Mouse (Mus musculus) kidney, postnatal 0 days (tissue): ENCODE data around the gene Gm4737. TPM values are rescaled to one million over a fixed set of nuclear protein-coding genes. Genes with fewer than 3 reads are reported as not detected.

Source experiments
- ATAC-seq: fragments of 200-750 bp; cut with Nextera tagmentation; replicated peaks from 2 replicates; pipeline ENCODE4 v1.8.0; 2017; ENCODE audit warnings: low read depth, moderate number of reproducible peaks, moderate TSS enrichment, moderate library complexity; ENCODE audit not compliant: low FRiP score
- DNase-seq: peaks from one replicate; pipeline ENCODE4 v3.0.0-alpha.2; 2016; ENCODE audit warnings: low spot score
- H3K27ac ChIP-seq: fragments of 300-500 bp; sonication (generic); 2 replicates; pipeline ENCODE4 v1.5.1; 2014; ENCODE audit warnings: mild to moderate bottlenecking
- H3K27me3 ChIP-seq: fragments of 300-500 bp; sonication (generic); 2 replicates; pipeline ENCODE4 v1.6.1; 2014; ENCODE audit warnings: low read length, mixed read lengths; ENCODE audit not compliant: insufficient read depth
- H3K36me3 ChIP-seq: fragments of 300-500 bp; sonication (generic); 2 replicates; pipeline ENCODE4 v1.6.1; 2014; ENCODE audit warnings: low read length, mixed read lengths; ENCODE audit not compliant: insufficient read depth
- H3K4me1 ChIP-seq: fragments of 300-500 bp; sonication (generic); replicated peaks from 2 replicates; pipeline ENCODE4 v1.6.1; 2014; ENCODE audit warnings: antibody characterized with exemption, low read length, mixed read lengths; ENCODE audit not compliant: insufficient read depth
- H3K4me2 ChIP-seq: fragments of 300-500 bp; sonication (generic); 2 replicates; pipeline ENCODE4 v1.6.1; 2014; ENCODE audit warnings: mild to moderate bottlenecking, low read length, moderate library complexity, mixed read lengths
- H3K4me3 ChIP-seq: fragments of 300-500 bp; sonication (generic); replicated peaks from 2 replicates; pipeline ENCODE4 v1.5.1; 2014; ENCODE audit warnings: low read depth, low read length
- H3K9ac ChIP-seq: fragments of 300-500 bp; sonication (generic); 2 replicates; pipeline ENCODE4 v1.6.1; 2014; ENCODE audit warnings: low read depth, low read length
- H3K9me3 ChIP-seq: fragments of 300-500 bp; sonication (generic); replicated peaks from 2 replicates; pipeline ENCODE4 v1.6.1; 2016; ENCODE audit warnings: low read length, inconsistent platforms, mixed read lengths
- CTCF ChIP-seq: IDR thresholded peaks from 2 replicates; pipeline ENCODE4 v1.5.1; 2016; ENCODE audit warnings: antibody characterized with exemption, low read depth, mild to moderate bottlenecking, moderate library complexity
- WGBS: fragments of 180-500 bp; shearing (Covaris S2); extraction: QIAGEN DNeasy Blood & Tissue Kit; methylation state at CpG from one replicate; pipeline ENCODE4 v1.1.7; 2014; 5-methylcytosine and 5-hydroxymethylcytosine counted together
- polyA plus RNA-seq: library from polyadenylated mRNA; unstranded; fragments of >200 nt; fragmentation: Nextera tagmentation; extraction: Ambion mirVana; gene quantifications from 2 replicates; pipeline ENCODE4 v1.2.1, GENCODE M21; 2015

Gene Gm4737
- polyA plus RNA-seq, 1 experiment from 2014 or later, result 3.5 TPM

DNA sequence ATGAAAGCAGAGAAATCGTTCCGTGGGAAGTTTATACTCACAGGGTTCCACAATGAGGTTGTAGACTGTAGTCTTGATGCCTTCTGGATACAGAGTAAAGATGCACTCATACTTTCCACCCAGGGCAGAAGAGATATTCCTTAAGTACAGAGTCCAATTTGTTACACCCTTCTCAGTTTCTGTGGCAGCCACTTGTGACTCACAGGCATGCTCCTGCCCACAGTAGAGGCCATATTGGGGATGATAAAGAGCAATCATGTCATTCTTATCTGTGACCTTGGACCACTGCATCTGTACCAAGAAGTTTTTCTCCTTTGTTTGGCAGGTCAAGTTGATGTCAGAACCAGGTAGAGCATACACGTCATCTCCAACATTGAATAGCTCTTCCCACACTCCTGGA, 37.2 kb downstream of the Gm4737 start:
- H3K9me3 ChIP-seq, result no peaks in the 10 kb centered on the region
- ATAC-seq (no peak), DNase-seq (no peak)
- H3K4me3 ChIP-seq, result no peak overlapping the region
- H3K36me3 ChIP-seq, result no peaks in the 10 kb centered on the region
- H3K27me3 ChIP-seq, result no peaks in the 10 kb centered on the region
- no peak overlapping the region for H3K9ac ChIP-seq
- H3K4me1 ChIP-seq, result no peaks in the 10 kb centered on the region
- H3K4me2 ChIP-seq, result no peak overlapping the region
- no peak for TF ChIP-seq CTCF
- 91% methylated on average over 3 of the region's 3 CpGs for WGBS
- no peak overlapping the region for H3K27ac ChIP-seq

DNA sequence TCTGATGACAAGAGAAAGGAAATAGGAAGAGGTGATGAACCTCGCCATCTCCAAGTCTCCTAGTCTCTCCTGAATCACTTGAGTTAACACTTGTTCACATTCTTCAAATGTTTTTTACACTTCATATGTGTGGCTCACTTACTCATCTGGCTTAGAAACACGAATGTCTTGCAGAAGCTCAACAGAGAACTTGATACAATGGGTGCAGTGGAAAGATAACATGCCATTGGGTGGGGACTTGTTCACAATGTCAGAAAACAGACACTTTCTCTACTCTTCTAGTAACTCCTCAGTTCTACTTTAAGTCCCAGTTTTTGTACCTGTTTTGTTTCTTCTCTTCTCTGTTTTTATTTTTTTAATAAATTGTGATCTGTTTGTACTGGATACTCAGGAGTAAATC, 40.1 kb downstream of the Gm4737 start:
- no peak overlapping the region for H3K27ac ChIP-seq
- no peak for TF ChIP-seq CTCF

DNA sequence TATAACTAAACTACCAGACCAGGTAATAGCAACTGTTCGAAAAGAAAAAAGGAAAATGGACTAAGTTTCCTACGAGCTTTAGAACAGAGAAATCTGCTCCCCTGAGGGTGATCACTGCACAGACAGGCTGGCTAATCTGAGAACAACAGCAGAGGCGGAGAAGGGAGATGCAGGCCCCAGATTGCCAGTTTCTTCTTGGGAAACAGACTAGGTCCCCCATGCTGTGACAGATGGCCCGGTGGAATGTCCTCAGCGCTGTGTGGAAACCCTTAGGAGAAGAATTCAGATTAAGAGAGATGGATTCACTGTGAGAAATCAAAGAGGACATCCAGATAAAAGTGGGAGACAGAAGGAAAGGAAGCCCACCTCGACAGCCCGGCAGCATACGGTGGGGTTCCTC, 45.3 kb downstream of the Gm4737 start:
- H3K27me3 ChIP-seq, result no peaks in the 10 kb centered on the region
- WGBS, result 71% methylated on average over 8 of the region's 8 CpGs
- no peak overlapping the region for H3K4me3 ChIP-seq
- H3K4me1 ChIP-seq, result no peaks in the 10 kb centered on the region
- no peak overlapping the region for H3K27ac ChIP-seq
- DNase-seq, result no peak
- TF ChIP-seq CTCF, result no peak
- no peak overlapping the region for H3K4me2 ChIP-seq
- no peak overlapping the region for H3K9ac ChIP-seq
- no peaks in the 10 kb centered on the region for H3K9me3 ChIP-seq
- no peaks in the 10 kb centered on the region for H3K36me3 ChIP-seq
- ATAC-seq, result no peak

More for the DNA sequence above, 40.1 kb downstream of the Gm4737 start:
- no peaks in the 10 kb centered on the region for H3K27me3 ChIP-seq
- DNase-seq (no peak), ATAC-seq (no peak)
- H3K4me2 ChIP-seq, result no peak overlapping the region
- H3K9ac ChIP-seq, result no peak overlapping the region
- H3K4me1 ChIP-seq, result no peaks in the 10 kb centered on the region
- H3K9me3 ChIP-seq, result no peaks in the 10 kb centered on the region
- 74% methylated on average over 2 of the region's 2 CpGs for WGBS
- H3K36me3 ChIP-seq, result no peaks in the 10 kb centered on the region
- no peak overlapping the region for H3K4me3 ChIP-seq

DNA sequence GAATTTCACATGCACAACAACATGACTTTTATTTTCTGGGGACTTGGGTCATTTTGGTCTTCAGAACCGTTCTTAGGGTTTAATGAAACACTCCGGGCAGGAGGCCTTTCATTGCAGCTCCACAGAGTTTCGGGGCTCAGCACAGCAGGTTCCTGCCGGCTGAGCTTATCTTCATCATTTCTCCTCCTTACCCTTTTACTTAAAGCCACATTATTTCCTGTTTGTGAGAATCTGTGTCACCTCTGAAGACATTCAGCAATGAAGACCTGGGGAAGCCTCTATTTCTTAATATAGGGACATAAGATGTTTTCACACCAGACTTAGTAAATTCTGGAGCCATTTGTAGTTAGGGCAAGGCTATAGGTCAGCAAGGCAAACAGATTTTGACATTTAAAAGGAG, 47.4 kb downstream of the Gm4737 start:
- WGBS, result 79% methylated on average over 4 of the region's 4 CpGs
- Histone ChIP-seq H3K4me3 (no peak overlapping the region), H3K9ac (no peak overlapping the region), H3K4me1 (no peaks in the 10 kb centered on the region), H3K36me3 (no peaks in the 10 kb centered on the region), H3K9me3 (no peaks in the 10 kb centered on the region), H3K4me2 (no peak overlapping the region), H3K27ac (no peak overlapping the region), H3K27me3 (no peaks in the 10 kb centered on the region)
- DNase-seq, result no peak
- TF ChIP-seq CTCF, result no peak
- ATAC-seq, result no peak

DNA sequence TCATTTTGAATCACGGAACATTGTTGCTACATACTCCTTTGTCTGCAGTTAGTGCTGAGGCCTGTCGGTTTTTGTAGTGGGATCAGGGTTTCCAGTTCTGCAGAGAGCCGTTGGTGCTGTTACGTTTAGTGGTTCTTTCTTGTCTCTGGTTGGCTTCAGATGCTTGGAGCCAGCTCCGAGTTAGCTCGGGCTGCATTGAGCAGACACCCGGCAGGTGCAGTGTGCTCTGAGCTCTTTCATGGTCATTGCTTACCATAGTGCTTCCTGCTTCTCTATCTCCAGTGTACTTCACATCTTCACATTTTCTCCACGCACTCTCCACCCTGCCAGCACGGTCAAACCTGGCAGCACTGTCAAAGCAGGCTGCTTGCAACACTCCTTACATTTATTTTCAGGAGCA, 50.4 kb downstream of the Gm4737 start:
- WGBS, result 74% methylated on average over 9 of the region's 9 CpGs

More for the DNA sequence above, 50.4 kb downstream of the Gm4737 start:
- Histone ChIP-seq H3K4me3 (no peak overlapping the region), H3K4me1 (no peaks in the 10 kb centered on the region), H3K27ac (no peak overlapping the region), H3K27me3 (no peaks in the 10 kb centered on the region), H3K36me3 (no peaks in the 10 kb centered on the region), H3K4me2 (no peak overlapping the region), H3K9me3 (no peaks in the 10 kb centered on the region), H3K9ac (no peak overlapping the region)
- TF ChIP-seq CTCF, result no peak
- no peak for DNase-seq
- ATAC-seq, result no peak

Other genes with a start within 250 kb of the Gm4737 start
- 74.2 and 84.0 TPM in 2 replicates for gene Phldb2, start 201.5 kb downstream of the Gm4737 start, polyA plus RNA-seq
- 0.93 and 1.0 TPM in 2 replicates for gene Plcxd2, start 144.9 kb downstream of the Gm4737 start, polyA plus RNA-seq
- not detected in 2 replicates for gene Cd96, start 34.8 kb downstream of the Gm4737 start, polyA plus RNA-seq